Mouse (Mus musculus) layer of hippocampus, adult 11-12 months (tissue): ENCODE measurements around the gene Tmem205.

ENCODE experiments used
- DNase-seq: peaks from one replicate; pipeline ENCODE4 v3.0.0; 2022; ENCODE audit warnings: low spot score

Gene Tmem205

GRCm38 (mm10) chr9:21944267-21944666 is 16.9 kb upstream of the Tmem205 start:
- DNase-seq = no peak

- no peak for DNase-seq
Measured at GRCm38 (mm10) chr9:21943638-21944037, 16.3 kb upstream of the Tmem205 start.

- DNase-seq = no peak
Measured at GRCm38 (mm10) chr9:21943046-21943445, 15.7 kb upstream of the Tmem205 start.

GRCm38 (mm10) chr9:21938234-21938855 is 11.0 kb upstream of the Tmem205 start:
- no peak for DNase-seq

- no peak for DNase-seq
Measured at GRCm38 (mm10) chr9:21937711-21938175, 10.4 kb upstream of the Tmem205 start.

- peak; percentile 98 for DNase-seq
Measured at GRCm38 (mm10) chr9:21936692-21937570, 9.6 kb upstream of the Tmem205 start, which contains the start of gene Plppr2. Gene Plppr2, plus strand, starts transcription at chr9:21937033.

GRCm38 (mm10) chr9:21935466-21936131 is 8.2 kb upstream of the Tmem205 start:
- no peak for DNase-seq

GRCm38 (mm10) chr9:21934021-21934420 is 6.7 kb upstream of the Tmem205 start:
- no peak for DNase-seq

- no peak for DNase-seq
Measured at GRCm38 (mm10) chr9:21932445-21933137, 5.2 kb upstream of the Tmem205 start.

- DNase-seq = no peak
Measured at GRCm38 (mm10) chr9:21932006-21932405, 4.7 kb upstream of the Tmem205 start.

- DNase-seq = no peak
Measured at GRCm38 (mm10) chr9:21929208-21929607, 1.9 kb upstream of the Tmem205 start.

- no peak for DNase-seq
Measured at GRCm38 (mm10) chr9:21926784-21927183, 572 bp downstream of the Tmem205 start.

- no peak for DNase-seq
Measured at GRCm38 (mm10) chr9:21926155-21926554, 1.2 kb downstream of the Tmem205 start.

GRCm38 (mm10) chr9:21925506-21925905 is 1.9 kb downstream of the Tmem205 start:
- no peak for DNase-seq

- DNase-seq = no peak
Measured at GRCm38 (mm10) chr9:21925034-21925433, 2.3 kb downstream of the Tmem205 start.

GRCm38 (mm10) chr9:21924099-21924493 is 3.3 kb downstream of the Tmem205 start:
- DNase-seq = peak; percentile 50

- DNase-seq = no peak
Measured at GRCm38 (mm10) chr9:21923490-21924098, 3.8 kb downstream of the Tmem205 start.

- no peak for DNase-seq
Measured at GRCm38 (mm10) chr9:21923036-21923435, 4.3 kb downstream of the Tmem205 start.

GRCm38 (mm10) chr9:21918692-21919384 is 8.5 kb downstream of the Tmem205 start:
- DNase-seq = no peak

- DNase-seq = peak; percentile 93
Measured at GRCm38 (mm10) chr9:21918035-21918592, 9.2 kb downstream of the Tmem205 start, which contains the start of gene Rab3d. Gene Rab3d, minus strand, starts transcription at chr9:21918192.
